Mouse (Mus musculus): ENCODE results near the gene Rai1.
A peak's percentile ranks its signal among the peaks of the same experiment; 100 is the strongest.

The Rai1 gene

DNA sequence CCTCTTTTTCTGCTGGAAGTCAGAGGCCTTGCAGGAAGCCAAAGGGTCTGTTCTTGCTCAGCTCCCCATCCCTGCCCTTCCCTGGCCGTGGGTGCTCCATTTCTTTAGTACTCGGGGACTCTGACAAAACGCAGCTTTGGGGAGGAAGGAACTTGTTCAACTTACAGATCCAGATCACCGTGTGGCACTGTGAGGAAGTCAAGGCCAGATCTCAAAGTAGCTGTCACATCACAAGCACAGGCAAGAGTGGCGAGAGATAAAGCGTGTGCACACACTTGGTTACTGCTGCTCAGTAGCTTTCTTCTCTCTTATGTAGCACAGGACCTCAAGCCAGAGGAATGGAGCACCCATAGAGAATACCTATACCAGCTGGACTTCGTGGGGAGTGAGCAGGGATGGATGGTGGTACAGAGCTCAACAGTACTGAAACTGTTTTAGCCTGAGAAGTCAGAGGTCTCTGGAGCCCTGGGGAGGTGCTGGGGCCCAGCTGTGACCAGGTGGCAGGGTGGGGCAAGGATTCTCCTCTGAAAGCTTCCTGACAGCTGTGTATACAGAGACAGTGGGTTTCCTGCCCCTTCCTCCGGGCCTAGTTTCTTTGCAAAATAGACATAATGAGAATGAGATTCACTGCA lies 5.1 kb upstream of the Rai1 start:
- peak in 1 of 2 experiments; percentile 14 for DNase-seq

DNA sequence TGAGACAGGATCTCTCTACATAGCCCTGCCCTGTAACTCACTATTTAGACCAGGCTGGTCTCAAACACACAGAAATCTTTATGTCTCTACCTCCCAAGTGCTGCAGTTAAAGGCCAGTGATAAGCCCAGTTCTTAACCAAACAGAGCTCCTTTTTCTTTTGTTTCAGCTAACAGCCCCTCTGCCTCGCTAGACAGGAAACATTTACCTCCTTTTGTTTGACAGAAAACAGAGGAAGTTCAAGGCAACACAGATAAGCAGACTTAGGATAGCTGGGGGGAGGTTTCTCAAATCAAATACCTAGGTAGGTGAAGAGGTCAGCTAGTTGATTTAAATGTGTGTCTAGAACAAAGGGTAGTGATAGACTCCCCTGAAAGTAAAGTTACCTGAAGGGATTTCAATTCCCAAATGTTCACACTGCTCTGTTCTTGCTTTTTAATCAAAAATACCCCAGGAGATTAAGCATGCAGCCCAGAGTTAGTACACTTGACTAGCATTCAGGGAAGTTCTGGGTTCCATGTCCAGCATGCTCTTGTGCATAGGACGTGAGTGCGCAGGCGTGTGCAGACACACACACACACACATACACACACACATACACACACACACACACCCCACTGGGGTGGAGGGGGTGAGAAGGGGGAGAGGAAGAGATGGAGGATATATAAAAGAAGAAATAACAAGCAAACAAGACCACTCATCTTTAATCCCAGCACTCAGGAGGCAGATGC lies 3.8 kb upstream of the Rai1 start:
- no peak for DNase-seq

DNA sequence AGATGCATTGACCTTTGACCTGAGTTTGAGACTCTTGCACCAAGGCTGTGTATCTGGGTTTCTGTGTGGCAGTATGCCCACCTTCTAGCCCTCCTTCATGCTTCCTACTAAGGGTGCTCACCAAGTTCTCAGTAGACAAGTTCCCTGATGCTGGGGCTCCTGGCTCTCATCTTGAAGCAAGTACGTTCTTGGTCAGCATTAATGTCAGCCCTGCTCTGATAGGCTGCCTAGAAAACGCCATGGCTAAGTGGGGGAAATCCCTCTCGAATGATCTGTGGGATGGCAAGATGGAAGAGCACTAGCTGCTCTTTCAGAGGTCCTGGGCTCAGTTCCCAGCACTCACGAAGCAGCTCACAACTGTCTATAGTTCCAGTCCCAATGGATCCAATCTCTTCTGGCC lies 2.8 kb upstream of the Rai1 start:
- DNase-seq: no peak

DNA sequence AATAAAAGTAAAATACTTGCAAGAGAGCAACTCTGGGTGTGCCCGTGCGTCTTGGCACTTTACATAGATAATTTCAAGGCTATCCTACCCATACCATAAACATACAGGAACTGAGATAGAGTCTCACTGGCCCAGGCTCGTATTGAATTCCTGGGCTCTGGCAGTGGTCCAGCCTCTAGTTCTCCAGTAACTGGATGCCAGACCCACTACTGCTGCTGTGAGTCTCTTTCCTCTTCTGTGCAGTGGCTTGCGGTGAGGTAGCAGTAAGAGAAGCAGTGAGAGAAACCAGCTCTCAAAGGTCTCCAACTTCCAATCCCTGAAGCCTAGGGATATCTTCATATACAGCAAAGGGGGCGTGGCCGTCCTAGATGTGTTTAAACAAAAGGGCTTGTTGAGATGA lies 2.1 kb upstream of the Rai1 start:
- no peak for DNase-seq

DNA sequence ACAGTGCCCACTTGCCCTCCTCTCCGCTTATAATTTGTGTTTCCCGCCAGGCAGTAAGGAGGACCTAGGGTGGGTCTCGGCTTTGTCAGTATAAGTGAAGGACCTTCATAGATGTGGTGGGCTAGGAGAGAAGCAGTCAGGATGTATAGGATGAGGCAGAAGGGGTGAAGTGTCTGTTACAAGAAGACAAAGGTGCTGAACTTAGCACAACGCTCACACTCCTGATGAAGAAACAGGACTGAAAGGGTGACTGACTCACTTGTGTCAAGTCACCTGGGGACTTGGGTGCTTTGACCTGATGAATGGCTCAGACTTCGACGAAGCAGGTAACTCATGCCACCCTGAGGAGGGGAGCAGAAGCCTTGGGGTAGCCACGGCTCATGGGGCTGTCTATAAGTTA lies 1.2 kb upstream of the Rai1 start:
- no peak for DNase-seq

DNA sequence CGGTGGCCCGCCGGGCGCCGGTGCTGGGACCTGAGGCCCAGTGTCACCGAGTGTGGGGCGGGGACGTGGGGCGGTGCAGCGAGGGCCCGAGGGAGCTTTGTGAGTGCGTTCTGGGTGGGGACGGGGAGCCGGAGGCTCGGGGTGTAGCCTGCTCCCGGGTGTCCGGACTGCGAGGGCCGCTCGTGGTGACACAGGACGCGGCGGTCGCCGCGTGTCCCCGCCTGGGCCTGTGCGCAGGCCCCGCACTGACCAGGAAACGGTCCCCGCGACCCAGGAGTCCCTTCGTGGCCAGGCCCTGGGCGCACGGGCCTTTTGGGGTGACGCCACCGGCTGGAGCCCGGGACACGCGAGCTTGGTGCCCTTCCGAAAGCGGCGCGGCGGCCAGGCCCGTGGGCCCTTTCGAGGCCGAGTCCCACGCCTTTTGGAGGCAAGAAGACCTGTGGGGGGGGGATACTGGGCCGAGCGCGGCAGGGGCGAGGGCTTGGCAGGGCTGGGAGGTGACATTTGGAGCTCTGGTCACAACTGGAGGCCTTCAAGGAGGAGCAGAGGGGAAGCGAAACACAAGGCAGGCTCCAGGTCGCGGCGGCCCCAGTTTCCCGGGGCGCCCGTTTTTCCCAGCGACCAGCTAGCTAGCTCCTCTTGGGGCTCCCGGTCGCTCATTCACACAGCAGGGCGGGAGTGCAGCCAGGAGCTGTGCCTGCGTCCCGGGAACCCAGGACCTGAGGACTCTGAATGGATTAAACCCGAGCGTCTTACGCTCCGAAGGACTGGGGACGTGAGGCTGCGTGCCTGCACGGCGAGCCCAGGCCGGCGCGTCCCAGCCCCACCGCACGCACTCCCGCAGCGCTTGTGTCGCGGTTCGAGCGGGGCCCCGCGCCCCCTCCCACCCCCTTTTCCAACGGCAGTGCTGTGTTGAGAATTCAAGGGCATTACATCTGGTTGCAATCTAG lies 1.1 kb downstream of the Rai1 start:
- peak; percentile 63 to 69 for DNase-seq

DNA sequence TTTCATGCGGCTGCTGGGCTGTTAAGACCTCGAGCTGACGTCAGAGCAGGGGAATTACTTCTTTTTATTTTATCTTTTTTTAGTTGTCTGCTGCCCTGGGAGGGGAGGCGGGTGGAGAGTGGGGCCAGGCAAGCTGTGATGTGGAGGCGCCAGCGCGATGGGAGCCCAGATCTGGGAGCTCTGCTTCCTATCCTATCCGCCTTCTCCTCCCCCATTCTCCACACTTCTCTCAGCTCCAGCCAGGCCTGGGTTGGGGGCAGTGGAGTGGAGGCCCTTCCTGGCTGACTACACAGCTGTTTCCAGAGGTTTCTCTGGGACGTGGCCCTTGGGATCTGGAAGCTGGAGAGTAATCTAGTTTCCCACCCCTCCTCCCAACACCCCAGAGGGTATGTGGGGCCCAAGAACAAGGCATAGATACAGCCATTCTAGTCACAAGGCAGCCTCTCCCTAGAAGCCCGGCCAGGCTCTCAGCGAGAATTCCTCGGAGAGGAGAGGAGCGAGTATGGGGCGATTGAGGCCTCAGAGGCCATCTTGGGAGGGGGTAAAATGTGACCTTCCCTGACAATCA lies 1.8 kb downstream of the Rai1 start:
- DNase-seq: peak; percentile 42 to 45

DNA sequence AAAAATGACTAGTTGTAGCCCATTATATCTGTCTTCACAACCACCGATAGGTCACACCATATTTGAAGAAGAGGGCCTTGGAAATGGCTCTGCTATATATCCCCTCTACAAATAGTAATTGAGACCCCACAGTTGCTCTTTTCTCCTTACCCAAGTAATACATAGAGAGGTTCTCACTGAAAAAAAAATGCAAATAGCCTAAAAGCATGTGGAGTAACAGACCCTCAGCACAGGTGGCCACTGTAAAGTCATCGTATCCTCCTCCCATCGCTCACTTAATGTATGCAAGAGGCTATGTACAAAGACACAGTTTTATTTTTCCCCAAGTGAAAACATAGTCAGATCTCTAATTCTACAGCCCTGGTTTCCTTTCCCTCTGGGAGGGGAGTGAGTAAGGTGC lies 2.6 kb downstream of the Rai1 start:
- DNase-seq: no peak

DNA sequence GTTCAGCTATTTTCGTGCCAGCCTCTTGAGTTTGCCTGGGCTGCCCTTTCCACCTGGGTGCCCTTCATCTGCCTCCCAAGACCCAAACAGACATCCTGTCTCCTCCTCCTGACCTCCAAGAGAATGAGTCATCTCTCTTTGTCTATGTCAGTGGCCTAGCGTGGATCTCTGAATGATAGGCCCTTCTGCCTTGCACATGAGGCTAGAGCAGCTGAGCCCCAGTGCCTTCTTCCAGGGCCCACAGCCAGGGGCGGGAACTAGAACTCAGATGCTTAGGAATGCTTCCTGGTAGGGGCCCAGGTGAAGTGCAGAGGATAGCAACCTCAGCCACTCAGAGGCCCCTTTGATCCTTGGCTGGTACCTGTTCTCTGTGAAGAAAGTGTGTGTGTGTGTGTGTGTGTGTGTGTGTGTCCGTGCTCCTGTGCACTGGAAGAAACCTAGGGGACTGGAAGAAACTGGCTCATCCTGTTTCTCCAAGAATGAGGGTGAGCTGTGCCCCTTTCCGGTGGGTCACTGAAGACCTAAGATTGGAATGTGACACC lies 3.9 kb downstream of the Rai1 start:
- DNase-seq: peak in 1 of 2 experiments; percentile 26

DNA sequence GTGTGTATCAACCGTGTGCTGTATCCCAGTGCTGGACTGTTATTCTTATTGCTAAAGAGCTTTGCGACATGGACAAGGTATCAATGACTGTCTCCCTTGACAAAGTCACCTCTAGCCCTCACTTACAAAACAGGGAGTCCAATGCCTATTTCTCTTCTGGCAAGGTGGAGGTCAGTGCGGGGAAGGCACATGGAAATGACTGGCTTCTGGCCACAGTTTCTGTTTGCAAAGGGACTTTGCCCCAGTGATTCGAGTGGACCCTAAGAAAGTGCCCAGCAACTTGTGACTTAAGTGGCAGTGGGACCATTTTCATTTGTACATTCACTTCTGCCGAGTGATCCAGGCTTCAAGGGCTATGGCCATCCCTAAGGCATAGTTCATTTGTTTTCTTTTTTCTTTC lies 5.6 kb downstream of the Rai1 start:
- no peak for DNase-seq

DNA sequence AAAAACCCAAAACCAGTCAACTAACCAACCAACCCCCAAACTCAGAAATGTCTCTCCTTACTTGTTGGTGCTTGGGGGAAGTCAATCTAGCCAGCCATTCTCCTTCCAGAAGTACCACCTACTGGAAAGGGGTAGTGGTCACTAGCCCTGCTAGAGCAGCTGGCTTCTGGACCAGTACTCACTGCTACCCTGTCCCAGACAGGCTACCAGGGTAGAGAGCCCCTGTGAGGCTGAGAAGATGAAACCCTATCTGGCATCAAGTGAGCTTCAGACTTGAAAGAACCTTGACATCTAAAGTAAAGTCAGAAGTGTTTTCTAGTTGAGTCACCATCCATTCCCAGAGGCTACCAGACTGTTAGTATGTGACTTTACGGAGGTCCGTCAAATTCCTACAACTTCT lies 6.8 kb downstream of the Rai1 start:
- no peak for DNase-seq

DNA sequence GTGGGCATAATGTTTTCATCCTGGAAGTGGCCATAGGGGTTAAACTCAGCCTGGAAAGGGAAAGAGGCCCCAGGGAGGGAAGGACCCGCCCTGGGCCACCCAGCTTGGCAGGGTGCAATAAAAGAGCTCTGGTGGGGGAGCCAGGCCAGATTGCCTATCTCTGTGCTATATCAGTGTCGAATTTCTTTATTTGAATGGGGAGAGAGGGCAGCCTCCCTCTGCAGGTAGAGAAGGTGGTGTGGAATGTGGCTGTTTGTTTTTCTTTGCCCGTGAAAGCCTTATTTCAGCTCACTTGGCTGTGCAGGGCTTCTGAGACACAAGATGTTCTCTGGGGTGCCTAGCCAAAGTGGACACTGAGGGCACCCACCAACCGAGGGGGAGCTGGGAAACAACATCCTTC lies 8.8 kb downstream of the Rai1 start:
- DNase-seq: no peak

DNA sequence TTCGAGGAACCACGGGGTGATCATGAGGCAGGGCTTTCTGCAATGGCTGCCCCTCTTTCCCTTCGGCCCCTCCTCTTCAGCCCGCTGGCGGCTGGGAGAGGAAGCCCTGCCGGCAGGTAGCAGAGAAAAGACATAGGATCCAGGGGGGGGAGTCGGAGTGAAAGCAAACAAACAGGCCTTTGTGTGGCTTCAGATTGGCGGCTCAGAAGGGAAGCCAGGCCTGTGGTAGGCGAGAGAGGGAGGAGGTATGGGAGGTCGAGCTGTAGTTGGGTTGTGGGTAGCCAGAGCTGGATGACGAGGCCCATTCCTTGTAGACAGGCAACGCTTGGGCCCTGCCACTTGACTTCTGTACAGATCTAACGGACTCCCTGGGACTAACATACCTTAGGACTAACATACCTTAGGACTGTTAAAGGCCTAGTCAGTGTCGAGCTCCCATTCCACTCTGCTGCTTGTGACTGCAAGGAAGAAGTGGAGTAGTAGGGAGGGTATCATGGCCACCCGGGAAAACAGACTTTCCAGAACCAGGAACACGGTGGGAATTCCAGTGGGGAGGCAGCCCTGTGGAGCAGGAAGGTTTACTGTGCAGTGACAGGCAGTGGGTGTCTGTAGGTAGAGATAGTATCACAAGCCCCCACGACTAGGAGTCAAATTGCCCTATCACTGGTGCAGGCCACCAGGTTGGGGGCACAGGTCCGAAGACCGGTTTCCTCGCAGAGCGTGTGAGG lies 9.6 kb downstream of the Rai1 start:
- DNase-seq: peak; percentile 45 to 46

DNA sequence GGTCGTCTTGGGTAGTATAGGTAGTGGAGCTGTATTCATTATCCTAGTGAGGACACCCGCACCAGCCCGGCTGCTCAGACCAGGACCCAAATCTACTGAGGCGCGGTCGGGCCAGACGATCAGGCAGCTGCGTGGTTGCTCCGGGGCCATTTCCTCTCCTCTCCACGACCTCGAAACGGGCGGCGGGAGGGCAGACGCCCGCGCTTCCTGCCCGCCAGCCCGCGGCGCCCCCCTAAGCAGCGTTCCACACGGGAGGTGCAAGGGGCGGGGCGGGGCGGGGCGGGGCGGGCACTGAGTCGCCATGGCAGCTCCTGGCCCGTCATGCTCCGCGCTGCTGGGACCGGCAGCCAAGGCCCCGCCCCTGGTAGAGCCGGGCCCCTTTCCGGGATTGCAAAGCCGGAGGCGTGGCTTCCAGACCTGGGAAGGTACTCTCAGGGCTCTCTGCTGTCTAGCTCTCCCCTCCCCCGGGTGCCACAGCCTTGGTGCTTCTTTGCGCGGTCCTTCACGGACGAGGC lies 10.3 kb downstream of the Rai1 start:
- peak; percentile 92 to 93 for DNase-seq

DNA sequence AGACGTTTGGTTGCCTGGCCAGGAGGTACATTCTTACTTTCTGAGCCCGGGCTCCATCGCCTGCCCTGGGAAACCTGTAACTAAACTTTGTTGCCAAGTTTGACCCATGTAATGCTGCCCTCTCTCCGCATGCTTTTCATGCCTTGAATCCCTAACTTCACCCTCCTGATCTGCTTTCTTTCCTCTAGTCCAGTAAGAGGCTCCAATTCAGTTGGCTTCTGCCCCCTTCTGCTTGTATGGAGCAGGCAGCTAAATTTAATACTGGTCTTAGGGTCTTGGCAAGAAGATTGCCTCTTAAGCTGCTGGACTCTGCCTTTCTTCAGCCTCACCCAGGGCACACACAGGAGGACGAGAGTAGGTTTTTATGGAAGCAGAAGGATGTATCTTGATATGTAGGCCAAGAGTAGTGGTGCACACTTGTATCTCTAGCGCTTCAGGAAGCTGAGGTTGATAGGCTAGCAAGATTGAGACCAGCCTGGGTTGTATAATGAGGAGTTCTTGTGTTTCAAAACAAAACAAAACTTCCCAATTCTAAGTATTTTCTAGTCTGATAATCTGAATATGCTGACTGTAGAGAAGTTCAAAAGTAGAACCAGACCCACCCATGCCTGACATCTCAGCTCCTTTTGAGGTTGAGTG lies 10.9 kb downstream of the Rai1 start:
- DNase-seq: no peak

DNA sequence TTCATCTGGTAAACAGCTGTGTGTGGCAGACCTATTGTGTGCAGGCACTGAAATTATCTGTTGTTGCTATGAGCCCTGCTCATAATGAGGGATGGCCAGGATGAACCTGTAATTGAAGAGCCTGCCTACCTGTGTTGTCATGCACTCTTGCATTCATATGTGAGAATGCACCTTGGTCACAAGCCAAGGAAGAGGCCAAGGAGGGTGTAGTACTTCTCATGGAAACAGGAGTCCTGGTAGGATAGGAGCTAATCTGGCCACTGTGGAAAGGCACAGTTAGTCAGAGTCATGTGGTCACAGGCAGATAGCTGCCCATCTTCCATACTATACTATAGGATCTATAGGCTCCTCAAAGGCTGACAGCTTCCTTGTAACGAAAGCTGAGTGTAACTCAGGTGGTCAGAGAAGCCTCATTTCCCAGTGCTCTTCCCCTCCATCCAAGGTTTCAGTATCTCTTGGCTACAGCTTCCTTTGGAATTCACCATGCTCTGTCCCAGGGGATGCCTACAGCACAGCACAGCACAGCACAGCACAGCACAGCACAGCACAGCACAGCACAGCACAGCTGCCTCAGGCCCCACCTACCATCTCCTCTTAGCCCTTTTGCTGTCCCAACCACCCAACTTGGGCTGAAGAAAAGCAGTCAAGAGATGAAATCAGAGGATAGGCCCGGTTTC lies 15.9 kb downstream of the Rai1 start:
- no peak for DNase-seq

DNA sequence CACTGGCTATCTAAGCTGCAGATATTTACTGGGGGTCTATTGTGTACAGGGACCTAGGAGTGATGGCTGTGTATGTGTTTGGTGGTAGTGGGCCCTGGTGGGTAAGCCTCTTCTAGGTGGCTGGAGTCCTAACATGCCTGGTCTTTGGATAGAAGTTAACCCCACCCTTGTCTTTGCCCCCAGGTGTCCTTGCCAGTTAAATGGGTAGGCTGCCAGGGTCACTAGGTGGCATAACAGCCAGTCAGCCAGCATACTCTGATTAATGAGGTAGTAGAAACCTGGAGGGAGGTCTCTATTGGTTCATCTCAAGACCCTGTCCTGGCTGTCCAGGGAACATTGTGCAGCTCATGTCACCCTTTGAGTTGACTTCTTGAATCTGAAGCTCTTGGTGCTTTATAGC lies 17.8 kb downstream of the Rai1 start:
- DNase-seq: no peak

DNA sequence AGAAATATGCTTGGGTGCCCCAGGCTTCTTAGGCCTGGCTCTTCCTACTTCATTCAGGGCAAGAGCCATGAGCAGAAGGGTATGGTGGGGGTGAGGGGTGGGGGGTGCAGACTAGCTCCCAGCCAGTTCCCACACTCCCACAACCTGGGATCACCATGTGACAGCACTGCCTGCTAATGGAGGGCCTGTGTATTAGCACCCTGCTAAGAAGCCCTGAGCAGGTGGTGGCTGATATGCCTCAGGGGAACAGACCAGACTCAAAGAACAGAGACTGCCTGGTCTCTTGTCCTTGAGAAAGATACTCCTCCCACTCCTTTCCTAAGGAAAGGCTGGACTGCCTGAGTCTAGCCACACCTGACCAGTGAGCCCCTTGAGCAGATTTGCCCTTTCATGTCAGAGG lies 22.2 kb downstream of the Rai1 start:
- no peak for DNase-seq

DNA sequence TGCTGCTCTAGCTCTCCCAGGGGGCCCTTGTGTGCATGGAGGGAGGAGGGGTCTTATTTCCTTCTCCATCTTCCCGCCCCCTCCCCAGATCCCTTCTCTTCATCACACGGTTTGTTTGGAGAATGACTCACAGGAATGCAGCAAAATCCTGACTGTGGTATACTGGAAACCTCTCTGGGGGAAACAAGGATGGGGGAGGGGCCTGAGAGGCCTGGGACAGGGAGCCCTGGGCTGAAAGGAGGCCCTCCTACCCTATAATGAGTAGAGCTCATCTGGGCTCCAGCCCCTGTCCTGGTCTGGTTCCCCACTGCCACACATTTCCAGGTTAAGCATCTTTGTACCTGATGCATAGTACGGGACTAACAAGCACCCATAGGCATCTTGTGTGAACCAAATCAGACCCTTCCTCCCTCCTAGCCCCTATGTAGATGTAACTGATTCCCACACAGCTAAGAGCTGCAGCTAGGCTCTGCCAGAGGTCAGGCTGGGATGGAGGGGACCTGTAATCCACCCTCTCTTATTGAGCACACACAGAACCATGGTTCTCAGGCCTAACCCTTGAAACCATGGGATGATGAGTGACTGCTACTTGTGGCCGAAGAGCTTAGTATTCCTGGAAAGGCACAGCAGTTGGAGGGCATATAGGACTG lies 23.2 kb downstream of the Rai1 start:
- no peak for DNase-seq

DNA sequence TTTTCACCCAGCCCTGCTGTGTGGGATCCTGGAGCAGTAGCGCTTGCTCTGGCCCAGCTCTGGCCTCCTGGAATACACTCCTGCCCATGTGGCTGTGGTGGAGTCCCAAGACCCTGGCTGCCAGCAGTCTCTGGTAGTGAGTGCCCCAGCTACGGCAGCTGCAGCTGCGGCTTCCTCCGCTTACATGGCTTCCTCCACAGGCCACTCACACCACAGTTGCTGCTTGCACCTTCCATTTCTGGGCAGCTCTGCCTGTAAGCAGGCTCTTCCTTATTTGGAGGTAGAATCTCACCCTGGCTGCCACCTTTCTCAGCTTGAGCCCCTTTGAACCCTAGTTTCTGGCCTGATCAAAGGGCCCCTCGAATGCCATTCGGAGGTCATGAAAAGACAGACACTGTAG lies 25.7 kb downstream of the Rai1 start:
- DNase-seq: peak; percentile 8 to 17

DNA sequence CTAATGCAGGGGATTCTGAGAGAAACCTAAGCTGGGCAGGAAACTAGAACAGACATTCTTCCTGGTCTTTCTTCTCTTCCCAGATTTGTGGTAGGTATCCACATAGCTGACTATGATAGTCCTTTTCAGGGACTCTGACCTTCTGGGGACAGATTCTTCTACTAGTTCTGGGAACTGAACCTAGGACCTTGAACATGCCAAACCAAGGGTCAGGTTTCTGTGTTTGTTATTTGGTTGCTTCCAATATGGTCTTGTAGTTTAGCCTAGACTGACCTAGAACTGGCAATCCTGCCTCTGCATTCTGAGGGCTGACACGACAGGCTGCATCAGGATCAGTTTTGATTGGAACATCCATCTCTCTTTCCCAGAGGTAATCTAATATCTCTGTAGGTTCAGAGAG lies 27.2 kb downstream of the Rai1 start:
- DNase-seq: no peak

Measured in B cell, adult 2 months (primary cell).